Mouse (Mus musculus) embryonic facial prominence, embryonic 11.5 days (tissue): ENCODE measurements around the gene Mypop. TPM values are rescaled to one million over a fixed set of nuclear protein-coding genes. Genes with fewer than 3 reads are reported as not detected.

Experiments used
- ATAC-seq: fragments of 200-750 bp; cut with Nextera tagmentation; replicated peaks from 2 replicates; pipeline ENCODE4 v1.8.0; 2017; ENCODE audit warnings: low read depth; ENCODE audit not compliant: insufficient number of reproducible peaks, low FRiP score, low TSS enrichment
- DNase-seq: peaks from one replicate; pipeline ENCODE4 v3.0.0-alpha.2; 2015; ENCODE audit warnings: low spot score
- H3K27ac ChIP-seq: fragments of 300-500 bp; sonication (generic); replicated peaks from 2 replicates; pipeline ENCODE4 v1.5.1; 2014; ENCODE audit warnings: mild to moderate bottlenecking, low read depth, low read length, control low read depth
- H3K27me3 ChIP-seq: fragments of 300-500 bp; sonication (generic); 2 replicates; pipeline ENCODE4 v1.6.1; 2014; ENCODE audit warnings: mild to moderate bottlenecking, low read length, moderate library complexity, mixed read lengths; ENCODE audit not compliant: control insufficient read depth, insufficient read depth
- H3K36me3 ChIP-seq: fragments of 300-500 bp; sonication (generic); replicated peaks from 2 replicates; pipeline ENCODE4 v1.6.1; 2014; ENCODE audit warnings: low read depth, mild to moderate bottlenecking, low read length, moderate library complexity, mixed read lengths; ENCODE audit not compliant: control insufficient read depth, insufficient read depth
- H3K4me1 ChIP-seq: fragments of 300-500 bp; sonication (generic); 2 replicates; pipeline ENCODE4 v1.6.1; 2014; ENCODE audit warnings: low read length, mixed read lengths; ENCODE audit not compliant: control insufficient read depth, insufficient read depth
- H3K4me2 ChIP-seq: fragments of 300-500 bp; sonication (generic); 2 replicates; pipeline ENCODE4 v1.6.1; 2014; ENCODE audit warnings: low read depth, mild to moderate bottlenecking, control low read depth, low read length, moderate library complexity
- H3K4me3 ChIP-seq: fragments of 300-500 bp; sonication (generic); 2 replicates; pipeline ENCODE4 v1.5.1; 2014; ENCODE audit warnings: low read depth, low read length, control low read depth
- H3K9ac ChIP-seq: fragments of 300-500 bp; sonication (generic); replicated peaks from 2 replicates; pipeline ENCODE4 v1.6.1; 2014; ENCODE audit warnings: mild to moderate bottlenecking, control low read depth, low read length
- H3K9me3 ChIP-seq: fragments of 300-500 bp; sonication (generic); replicated peaks from 2 replicates; pipeline ENCODE4 v1.6.1; 2016; ENCODE audit warnings: mild to moderate bottlenecking, low read length, inconsistent platforms, mixed read lengths; ENCODE audit not compliant: control insufficient read depth
- WGBS: fragments of 180-500 bp; shearing (Covaris S2); extraction: QIAGEN DNeasy Blood & Tissue Kit; methylation state at CpG from one replicate; pipeline ENCODE4 v1.1.7; 2014; 5-methylcytosine and 5-hydroxymethylcytosine counted together
- polyA plus RNA-seq: library from polyadenylated mRNA; unstranded; fragments of >200 nt; fragmentation: Nextera tagmentation; extraction: Ambion mirVana; gene quantifications from 2 replicates; pipeline ENCODE4 v1.2.1, GENCODE M21; 2014

Gene Mypop
- polyA plus RNA-seq, 1 experiment from 2014 or later = 5.3 TPM

- Histone ChIP-seq H3K4me2 (no peak overlapping the region), H3K4me3 (no peak overlapping the region), H3K27ac (no peak overlapping the region), H3K36me3 (peaks cover 18% of the 10 kb centered on the region), H3K4me1 (no peaks in the 10 kb centered on the region), H3K9ac (no peak overlapping the region), H3K27me3 (no peaks in the 10 kb centered on the region), H3K9me3 (no peaks in the 10 kb centered on the region)
- 89% methylated on average over 14 of the region's 14 CpGs for WGBS
- DNase-seq (no peak), ATAC-seq (no peak)
Measured at GRCm38 (mm10) chr7:19048006-19048527, 57.0 kb downstream of the Mypop start.

- no peak overlapping the region for H3K9ac ChIP-seq
- H3K36me3 ChIP-seq = peaks cover 15% of the 10 kb centered on the region; the same call in 1 of the 2 replicates
Measured at GRCm38 (mm10) chr7:19049252-19049651, 58.2 kb downstream of the Mypop start.

GRCm38 (mm10) chr7:19050172-19050571 is 59.1 kb downstream of the Mypop start:
- Histone ChIP-seq H3K4me1 (no peaks in the 10 kb centered on the region), H3K9me3 (no peaks in the 10 kb centered on the region), H3K27me3 (no peaks in the 10 kb centered on the region), H3K9ac (no peak overlapping the region), H3K36me3 (peaks cover 15% of the 10 kb centered on the region; the same call in 1 of the 2 replicates), H3K4me2 (no peak overlapping the region), H3K4me3 (no peak overlapping the region), H3K27ac (no peak overlapping the region)
- WGBS = 91% methylated on average over 8 of the region's 8 CpGs
- DNase-seq (no peak), ATAC-seq (no peak)

More at GRCm38 (mm10) chr7:19049252-19049651, 58.2 kb downstream of the Mypop start:
- 87% methylated on average over 5 of the region's 5 CpGs for WGBS
- no peak for DNase-seq
- ATAC-seq = no peak
- H3K27me3 ChIP-seq = no peaks in the 10 kb centered on the region
- no peak overlapping the region for H3K4me3 ChIP-seq
- no peak overlapping the region for H3K27ac ChIP-seq
- H3K4me1 ChIP-seq = no peaks in the 10 kb centered on the region
- no peaks in the 10 kb centered on the region for H3K9me3 ChIP-seq
- H3K4me2 ChIP-seq = no peak overlapping the region

- 65% methylated on average over 4 of the region's 4 CpGs for WGBS
- no peaks in the 10 kb centered on the region for H3K4me1 ChIP-seq
- DNase-seq (no peak), ATAC-seq (no peak)
- no peak overlapping the region for H3K9ac ChIP-seq
- no peaks in the 10 kb centered on the region for H3K9me3 ChIP-seq
- H3K27ac ChIP-seq = no peak overlapping the region
- no peaks in the 10 kb centered on the region for H3K27me3 ChIP-seq
- peaks cover 11% of the 10 kb centered on the region; the same call in 1 of the 2 replicates for H3K36me3 ChIP-seq
- no peak overlapping the region for H3K4me2 ChIP-seq
- H3K4me3 ChIP-seq = no peak overlapping the region
Measured at GRCm38 (mm10) chr7:19051161-19051560, 60.1 kb downstream of the Mypop start.

Other genes with a start within 250 kb of the Mypop start
- not detected in 2 replicates for gene Psg19, start 192.7 kb upstream of the Mypop start, polyA plus RNA-seq
- not detected in 2 replicates for gene Psg17, start 169.6 kb upstream of the Mypop start, polyA plus RNA-seq
- gene Mill2, start 151.3 kb upstream of the Mypop start, polyA plus RNA-seq = 0.20 and 0.33 TPM in 2 replicates
- 0.49 and 0.70 TPM in 2 replicates for gene Pglyrp1, start 119.9 kb upstream of the Mypop start, polyA plus RNA-seq
- 22.6 and 26.5 TPM in 2 replicates for gene Ccdc61, start 80.8 kb upstream of the Mypop start, polyA plus RNA-seq
- gene Nova2, start 65.4 kb upstream of the Mypop start, polyA plus RNA-seq = 1.4 and 1.7 TPM in 2 replicates
- gene Nanos2, start 3.8 kb upstream of the Mypop start, polyA plus RNA-seq = not detected in 2 replicates
- gene Irf2bp1, start 12.8 kb downstream of the Mypop start, polyA plus RNA-seq = 27.9 and 28.3 TPM in 2 replicates
- gene Foxa3, start 32.3 kb downstream of the Mypop start, polyA plus RNA-seq = not detected in 2 replicates
- gene Sympk, start 33.1 kb downstream of the Mypop start, polyA plus RNA-seq = 34.8 and 36.3 TPM in 2 replicates
- not detected in 2 replicates for gene Rsph6a, start 63.4 kb downstream of the Mypop start, polyA plus RNA-seq
- 17.2 and 17.7 TPM in 2 replicates for gene Dmwd, start 85.0 kb downstream of the Mypop start, polyA plus RNA-seq
- gene Dmpk, start 92.6 kb downstream of the Mypop start, polyA plus RNA-seq = 5.1 and 6.5 TPM in 2 replicates
- gene Six5, start 103.3 kb downstream of the Mypop start, polyA plus RNA-seq = 10.0 and 10.5 TPM in 2 replicates
- 2.4 TPM in 2 replicates for gene Gm4969, start 127.1 kb downstream of the Mypop start, polyA plus RNA-seq
- gene Fbxo46, start 128.6 kb downstream of the Mypop start, polyA plus RNA-seq = 7.4 and 7.7 TPM in 2 replicates
- 9.4 and 9.7 TPM in 2 replicates for gene Qpctl, start 158.0 kb downstream of the Mypop start, polyA plus RNA-seq
- gene Snrpd2, start 158.5 kb downstream of the Mypop start, polyA plus RNA-seq = 157 and 171 TPM in 2 replicates
- gene Gipr, start 174.9 kb downstream of the Mypop start, polyA plus RNA-seq = 0.15 and 0.77 TPM in 2 replicates
- 2.1 and 2.3 TPM in 2 replicates for gene Eml2, start 185.2 kb downstream of the Mypop start, polyA plus RNA-seq
- 1.4 and 1.8 TPM in 2 replicates for gene Gpr4, start 221.3 kb downstream of the Mypop start, polyA plus RNA-seq
- gene Opa3, start 237.1 kb downstream of the Mypop start, polyA plus RNA-seq = 39.5 and 45.5 TPM in 2 replicates